Mouse (Mus musculus) bone marrow, adult 2 months (tissue): ENCODE results near the gene 9030025P20Rik. TPM values are rescaled to one million over a fixed set of nuclear protein-coding genes. Genes with fewer than 3 reads are reported as not detected.
"Not testable (repeated sequence)": the region's sequence is repeated elsewhere in the genome, so short reads cannot be mapped to it uniquely, and the experiment has no call there.

Experiments
- H3K27ac ChIP-seq: fragments of 200-500 bp; 2 replicates; pipeline ENCODE4 v1.5.1; 2012; ENCODE audit warnings: low read depth, mild to moderate bottlenecking, control low read depth, inconsistent platforms, low read length; ENCODE audit not compliant: control insufficient read depth, poor library complexity, insufficient read depth
- H3K4me1 ChIP-seq: fragments of 200-500 bp; 2 replicates; pipeline ENCODE4 v1.6.1; 2011; ENCODE audit warnings: low read length; ENCODE audit not compliant: control insufficient read depth, insufficient read depth
- H3K4me3 ChIP-seq: fragments of 200-500 bp; replicated peaks from 2 replicates; pipeline ENCODE3; 2011; ENCODE audit warnings: mild to moderate bottlenecking, low read depth, low read length, control low read depth; ENCODE audit not compliant: control insufficient read depth
- WGBS: fragments of 180-500 bp; shearing (Covaris S2); methylation state at CpG from one replicate; pipeline ENCODE4 v1.1.7; 2018; 5-methylcytosine and 5-hydroxymethylcytosine counted together
- polyA plus RNA-seq: library from polyadenylated mRNA; stranded (reverse); fragments of >200 nt; gene quantifications from 2 replicates; pipeline ENCODE4 v1.2.4, GENCODE M21; 2011; ENCODE audit warnings: low replicate concordance; ENCODE audit not compliant: missing spikeins, insufficient read depth, insufficient read length

The 9030025P20Rik gene
- polyA plus RNA-seq, 1 experiment, result 16.6 TPM

- WGBS, result 70% methylated on average over 4 of the region's 5 CpGs
- H3K4me3 ChIP-seq, H3K4me1 ChIP-seq, H3K27ac ChIP-seq: not testable (repeated sequence)
Measured at GRCm38 (mm10) chr17:14990116-14990702, 11.9 kb downstream of the 9030025P20Rik start.

- no CpG with 5 or more reads among the region's 98 CpGs for WGBS
Measured at GRCm38 (mm10) chr17:14992522-14993138, 14.4 kb downstream of the 9030025P20Rik start.

GRCm38 (mm10) chr17:14993139-14993832, 15.0 kb downstream of the 9030025P20Rik start:
- H3K27ac ChIP-seq, H3K4me1 ChIP-seq, H3K4me3 ChIP-seq: not testable (repeated sequence)
- WGBS, result no CpG with 5 or more reads among the region's 47 CpGs

More at GRCm38 (mm10) chr17:14992522-14993138, 14.4 kb downstream of the 9030025P20Rik start:
- H3K4me3 ChIP-seq, H3K27ac ChIP-seq, H3K4me1 ChIP-seq: not testable (repeated sequence)

DNA sequence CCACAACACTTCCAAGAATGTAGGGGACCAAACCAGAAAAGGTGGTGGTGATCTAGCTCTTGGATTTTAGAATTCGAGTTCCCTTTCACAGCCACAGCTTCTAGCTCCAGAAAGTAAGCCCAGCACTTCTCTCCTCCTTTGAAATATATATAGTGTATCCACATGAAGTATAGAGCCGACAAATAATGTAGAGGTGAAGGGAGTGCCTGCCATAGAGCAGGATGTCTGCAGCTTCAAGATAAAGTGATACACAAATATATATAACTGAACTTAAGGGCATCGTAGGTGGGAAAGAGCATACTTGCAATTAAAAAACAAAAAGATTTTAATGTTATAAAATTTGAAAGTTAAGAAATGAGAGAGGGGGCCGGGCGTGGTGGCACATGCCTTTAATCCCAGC, 15.9 kb downstream of the 9030025P20Rik start:
- not testable (repeated sequence) for H3K4me1 ChIP-seq, H3K27ac ChIP-seq, H3K4me3 ChIP-seq
- WGBS, result no CpG with 5 or more reads among the region's 5 CpGs

- H3K4me3 ChIP-seq, H3K27ac ChIP-seq, H3K4me1 ChIP-seq: not testable (repeated sequence)
- WGBS, result no CpG with 5 or more reads among the region's 4 CpGs
Measured at GRCm38 (mm10) chr17:15000047-15000446, 21.8 kb downstream of the 9030025P20Rik start.

GRCm38 (mm10) chr17:15009088-15009487, 30.8 kb downstream of the 9030025P20Rik start:
- WGBS, result no CpG with 5 or more reads among the region's 3 CpGs
- not testable (repeated sequence) for H3K4me1 ChIP-seq, H3K4me3 ChIP-seq, H3K27ac ChIP-seq

GRCm38 (mm10) chr17:15009706-15010413, 31.6 kb downstream of the 9030025P20Rik start, which contains the start of gene Gm3435:
Gene Gm3435 (plus strand): TSS chr17:15010176.
- H3K27ac ChIP-seq, H3K4me3 ChIP-seq, H3K4me1 ChIP-seq: not testable (repeated sequence)
- no CpG with 5 or more reads among the region's 60 CpGs for WGBS

DNA sequence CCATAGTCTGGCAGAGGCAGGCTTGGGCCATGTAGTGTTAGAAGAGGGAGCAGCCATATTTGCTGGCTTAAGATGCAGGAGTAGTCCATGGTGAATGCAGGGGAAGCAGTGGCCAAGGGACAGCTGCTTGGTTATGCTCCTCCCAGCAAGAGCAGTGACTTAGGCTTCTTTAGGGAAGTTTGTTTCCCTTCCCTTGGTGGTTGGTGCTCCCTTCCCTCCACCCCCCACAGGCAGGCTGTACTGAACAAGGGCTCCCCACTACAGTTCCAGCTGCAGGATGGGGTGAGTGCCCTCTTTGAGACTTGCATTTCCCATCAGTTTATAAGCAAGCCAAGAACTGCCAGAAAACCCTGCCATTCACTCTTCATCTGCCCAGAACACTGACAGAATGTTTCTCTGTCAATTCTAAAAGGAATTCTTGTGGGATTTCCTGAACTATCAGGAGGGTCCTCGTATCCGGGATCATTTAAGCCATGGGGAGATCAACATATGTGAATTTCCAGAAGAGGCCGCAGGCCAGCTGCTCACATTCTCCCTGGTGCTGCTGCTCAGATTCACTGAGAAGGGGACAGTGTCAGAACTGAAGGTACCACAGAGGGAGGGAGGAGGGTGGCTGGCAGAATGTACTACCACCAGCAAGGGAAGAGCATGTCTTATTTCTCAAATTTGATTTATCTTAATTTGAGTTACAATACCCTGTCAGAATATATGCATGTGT, 43.4 kb downstream of the 9030025P20Rik start:
- not testable (repeated sequence) for H3K4me3 ChIP-seq, H3K4me1 ChIP-seq
- WGBS, result 82% methylated on average over 3 of the region's 3 CpGs
- H3K27ac ChIP-seq, result peak overlapping the region; percentile 48; the same call in 1 of the 2 replicates

- H3K4me1 ChIP-seq, H3K27ac ChIP-seq, H3K4me3 ChIP-seq: not testable (repeated sequence)
- WGBS, result no CpG with 5 or more reads among the region's 97 CpGs
Measured at GRCm38 (mm10) chr17:15023878-15024492, 45.7 kb downstream of the 9030025P20Rik start.

DNA sequence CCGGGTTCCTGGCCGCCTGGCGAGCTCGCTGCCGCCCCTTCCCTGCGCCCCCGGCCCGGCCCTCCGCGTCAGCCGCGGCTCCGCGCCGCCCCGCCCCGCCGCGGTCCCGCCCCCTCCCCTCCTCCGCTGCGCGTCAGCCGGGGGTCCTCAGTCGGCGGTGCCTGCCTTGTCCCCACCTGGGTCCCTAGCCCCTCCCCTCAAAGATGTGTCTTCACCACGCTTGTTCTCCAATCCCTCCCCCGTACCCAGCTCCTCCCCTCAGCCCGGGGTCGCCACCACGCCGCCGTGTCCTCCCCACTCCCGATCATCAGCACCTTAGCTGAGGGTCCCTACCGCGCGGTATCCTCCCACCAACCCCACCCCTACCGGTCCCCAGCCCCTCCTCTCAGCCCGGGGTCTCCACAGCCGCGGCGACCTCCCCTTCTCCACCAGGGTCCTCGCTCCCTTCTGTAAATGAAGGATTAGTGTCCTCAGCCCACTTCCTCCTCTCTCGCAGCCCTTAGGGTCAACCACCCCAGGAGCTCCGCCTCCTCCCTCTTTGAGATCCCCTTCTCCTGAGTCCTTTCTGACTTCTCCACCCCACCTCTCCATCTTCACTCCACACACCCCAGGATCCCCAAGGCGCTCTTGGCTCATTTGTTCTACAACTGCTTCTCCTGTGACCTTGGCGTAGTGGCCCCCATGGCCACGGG, 46.4 kb downstream of the 9030025P20Rik start:
- H3K27ac ChIP-seq, H3K4me1 ChIP-seq, H3K4me3 ChIP-seq: not testable (repeated sequence)
- WGBS, result no CpG with 5 or more reads among the region's 48 CpGs

- H3K4me1 ChIP-seq, H3K27ac ChIP-seq, H3K4me3 ChIP-seq: not testable (repeated sequence)
- WGBS, result no CpG with 5 or more reads among the region's 6 CpGs
Measured at GRCm38 (mm10) chr17:15025513-15025912, 47.2 kb downstream of the 9030025P20Rik start.

DNA sequence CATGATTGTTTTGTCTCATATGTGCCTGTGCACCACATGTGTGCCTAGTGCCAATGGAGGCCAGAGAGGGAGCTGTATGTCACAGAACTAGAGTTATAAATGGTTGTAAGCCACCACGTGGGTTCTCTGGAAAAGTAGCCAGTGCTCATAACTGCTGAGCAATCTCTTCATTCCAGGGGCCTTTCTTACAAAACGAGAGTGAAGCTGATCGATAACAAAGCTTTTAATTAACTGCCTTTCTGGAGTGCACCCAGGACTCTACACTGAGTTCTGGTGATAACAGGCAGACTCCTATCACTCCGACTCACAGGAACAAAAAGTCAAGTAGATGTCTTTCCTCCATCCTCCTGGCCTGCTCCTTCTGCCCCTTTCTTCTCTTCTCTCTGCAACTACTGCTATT, 53.1 kb downstream of the 9030025P20Rik start:
- H3K4me3 ChIP-seq, result not testable (repeated sequence)

More for the DNA sequence above, 53.1 kb downstream of the 9030025P20Rik start:
- WGBS, result no CpG with 5 or more reads among the region's 4 CpGs
- not testable (repeated sequence) for H3K27ac ChIP-seq, H3K4me1 ChIP-seq
